Mouse (Mus musculus): ENCODE measurements at regions not wholly inside any gene's neighbourhood (a gene's known extent, or its start where the extent isn't known, plus 50 kb on each side); places are given as distances from the start of the nearest gene placed in this dataset.

GRCm38 (mm10) chr7:117258557-117258956 is 122.2 kb upstream of the Xylt1 start:
- intact Hi-C loops (cut with DNase I), result loop anchor here (5.0 kb wide), 1 partner anchor 114 kb away; no protein-coding TSS in a partner anchor

DNA sequence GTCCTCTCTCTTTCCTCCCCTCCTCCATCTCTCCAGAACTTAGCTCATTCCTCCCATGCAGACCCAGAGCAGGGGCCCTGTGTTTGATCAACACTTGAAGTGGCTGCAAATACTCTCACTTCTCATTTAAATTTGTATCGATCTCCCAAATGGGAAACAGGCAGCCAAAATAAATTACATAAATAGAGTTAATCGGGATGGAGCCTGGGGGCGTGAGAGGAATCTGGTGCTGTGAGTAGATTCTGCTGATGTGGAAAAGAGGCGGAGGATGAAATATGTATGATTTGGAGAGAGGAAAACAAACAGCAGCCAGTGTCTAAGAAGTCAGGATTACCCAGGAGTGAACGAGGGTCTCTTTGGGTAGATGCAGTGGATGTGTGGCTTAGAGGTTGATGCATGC is 121.6 kb upstream of the Xylt1 start:
- intact Hi-C loops (cut with DNase I), result loop anchor here (5.0 kb wide), 1 partner anchor 113 kb away; no protein-coding TSS in a partner anchor

DNA sequence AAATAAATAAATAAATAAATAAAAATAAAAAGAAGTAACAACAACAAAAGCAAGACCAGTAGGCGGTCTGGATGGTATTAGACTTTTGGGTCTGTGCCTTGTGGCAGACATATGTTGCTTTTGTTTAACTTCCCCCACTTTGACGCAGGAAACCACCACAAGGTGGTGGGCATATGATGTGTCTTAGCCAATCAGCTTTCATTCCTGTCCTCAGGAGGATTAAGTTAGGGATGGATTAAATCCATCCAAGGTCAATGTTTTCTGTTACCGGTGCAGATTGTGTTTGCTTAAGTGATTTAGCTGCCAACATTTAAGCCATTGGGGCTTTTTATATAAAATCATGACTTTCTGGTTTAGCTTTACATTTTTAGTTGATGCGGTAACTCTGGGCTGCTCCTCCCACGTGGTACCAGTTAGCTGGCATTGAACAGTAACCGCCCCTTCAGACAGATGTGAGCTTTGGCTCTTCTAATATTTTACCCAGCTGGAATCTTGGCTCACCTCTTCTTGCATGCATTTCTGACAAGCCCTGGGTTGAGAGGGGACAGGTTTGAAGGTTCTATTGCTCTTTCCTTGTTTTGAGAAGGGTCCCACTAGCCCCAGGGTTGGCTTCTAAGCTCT is 121.0 kb upstream of the Xylt1 start:
- intact Hi-C loops (cut with DNase I), result loop anchor here (5.0 kb wide), 1 partner anchor 113 kb away; no protein-coding TSS in a partner anchor

DNA sequence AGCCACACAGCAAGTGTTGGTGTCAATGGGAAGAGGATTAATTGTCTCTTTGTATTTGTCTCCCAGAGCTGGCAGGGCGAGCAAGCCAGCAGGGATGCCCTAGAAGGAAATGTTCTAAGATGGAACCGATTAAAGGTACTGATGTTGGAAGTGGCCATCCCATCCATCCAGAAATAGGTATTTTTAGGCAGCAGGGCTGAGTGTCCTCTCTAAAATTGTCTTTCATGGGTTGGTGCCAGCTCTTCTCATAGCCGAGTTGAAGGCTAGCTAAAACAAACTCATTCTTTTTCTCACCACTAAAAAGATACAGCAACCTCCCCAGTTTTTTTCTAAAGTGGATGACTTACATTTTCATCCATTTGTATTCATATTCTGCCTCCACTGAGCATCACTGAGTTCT is 120.2 kb upstream of the Xylt1 start:
- intact Hi-C loops (cut with DNase I), result no loop called here

- intact Hi-C loops (cut with DNase I), result no loop called here
Observed at GRCm38 (mm10) chr7:117263126-117263525, 117.7 kb upstream of the Xylt1 start.

GRCm38 (mm10) chr7:117264341-117264740 is 116.4 kb upstream of the Xylt1 start:
- intact Hi-C loops (cut with DNase I), result no loop called here

DNA sequence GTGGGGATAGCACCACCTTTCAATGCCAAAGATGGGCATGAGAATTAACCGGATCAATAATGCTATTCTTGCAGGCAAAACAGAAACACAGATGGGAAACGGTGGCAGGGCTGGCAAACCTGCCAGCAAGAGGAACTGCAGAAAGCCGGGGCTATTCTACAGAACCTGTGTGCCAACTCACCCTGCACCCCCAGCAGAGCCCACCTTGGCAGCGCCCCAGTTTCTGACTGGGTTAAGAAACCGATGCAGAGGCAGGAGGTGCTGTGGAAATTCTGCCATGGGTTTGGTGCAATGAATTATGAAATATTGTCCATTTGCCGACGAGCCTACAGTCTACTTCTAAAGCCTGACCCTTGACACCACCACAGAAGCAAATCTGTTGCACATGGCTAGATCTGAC is 112.7 kb upstream of the Xylt1 start:
- intact Hi-C loops (cut with DNase I), result no loop called here

DNA sequence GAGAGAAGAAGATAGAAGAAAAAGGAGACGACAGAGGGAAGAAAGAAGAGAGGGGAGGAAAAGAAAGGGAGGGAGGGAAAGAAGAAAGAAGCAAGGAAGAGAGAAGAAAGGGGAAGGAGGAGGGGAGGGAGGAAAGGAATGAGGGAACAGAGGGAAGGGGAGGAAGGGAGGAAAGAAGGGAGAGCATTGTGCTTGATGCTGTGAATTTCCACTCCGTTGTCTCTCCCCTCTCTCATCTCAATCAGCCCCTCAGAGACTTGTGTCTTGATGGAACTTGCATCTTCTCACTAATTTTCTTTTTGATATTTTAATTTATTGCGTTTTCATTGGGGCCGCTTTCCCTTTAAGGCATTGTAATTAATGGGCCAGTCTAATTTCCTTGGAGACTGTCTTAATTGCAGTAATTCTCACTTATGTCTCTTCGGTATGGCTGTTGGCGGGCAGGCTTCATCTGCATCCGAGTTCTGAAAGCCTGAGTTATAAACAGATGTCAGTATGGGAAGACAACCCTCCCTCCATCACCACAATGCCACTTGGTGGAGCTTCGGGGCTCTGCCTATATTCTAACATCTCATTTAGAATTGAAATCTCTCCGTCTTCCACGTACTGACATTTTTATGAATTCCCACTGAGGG is 111.4 kb upstream of the Xylt1 start:
- intact Hi-C loops (cut with DNase I), result no loop called here

DNA sequence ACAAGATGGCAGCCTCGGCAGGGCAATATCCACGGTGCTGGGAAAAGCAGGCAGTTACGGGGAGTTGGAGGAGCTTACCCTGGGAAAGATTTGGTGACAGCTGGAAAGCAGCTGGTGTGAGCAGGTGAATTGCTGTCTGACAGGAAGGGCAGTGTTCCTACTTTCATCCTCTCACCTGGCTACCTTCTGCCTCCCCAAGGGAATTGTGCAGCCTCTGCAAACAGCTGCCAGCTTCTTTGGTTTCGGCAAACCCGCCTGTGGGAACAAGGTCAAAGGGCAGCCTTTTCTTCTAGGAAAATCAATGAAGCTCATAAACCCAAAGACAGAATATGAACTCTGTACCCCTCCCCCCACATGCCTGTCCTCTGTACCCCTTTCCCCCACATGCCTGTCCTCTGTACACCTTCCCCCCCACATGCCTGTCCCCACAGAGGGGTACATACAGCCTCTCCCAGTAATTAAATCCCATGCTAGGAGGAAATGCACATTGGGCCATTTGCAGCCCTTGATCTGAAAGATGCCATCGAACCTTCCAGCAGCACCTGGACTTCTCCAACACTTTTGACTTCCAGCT is 102.3 kb upstream of the Xylt1 start:
- intact Hi-C loops (cut with DNase I), result no loop called here

GRCm38 (mm10) chr7:117282194-117282593 is 98.6 kb upstream of the Xylt1 start:
- intact Hi-C loops (cut with DNase I), result no loop called here

DNA sequence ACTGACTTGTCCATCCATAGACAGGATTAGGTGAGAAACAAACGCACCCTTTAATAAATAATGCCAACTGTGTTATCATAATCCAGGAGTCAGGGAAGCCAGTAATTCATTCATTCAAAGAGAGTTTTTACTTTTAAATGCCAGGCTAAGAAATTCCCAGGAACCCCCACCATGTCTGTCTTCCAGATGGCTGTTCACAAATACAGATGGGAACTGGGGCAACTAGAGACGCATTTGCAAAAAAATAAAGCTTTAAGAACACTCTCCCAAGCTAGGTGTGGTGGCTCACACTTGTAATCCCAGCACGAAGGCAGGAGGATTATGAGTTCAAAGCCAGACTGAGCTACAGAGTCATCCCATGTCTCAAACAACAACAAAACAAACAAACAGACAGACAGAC is 95.6 kb upstream of the Xylt1 start:
- intact Hi-C loops (cut with DNase I), result no loop called here

- intact Hi-C loops (cut with DNase I), result no loop called here
Observed at GRCm38 (mm10) chr7:117285985-117286384, 94.8 kb upstream of the Xylt1 start.

- intact Hi-C loops (cut with DNase I), result no loop called here
Observed at GRCm38 (mm10) chr7:117303705-117304104, 77.1 kb upstream of the Xylt1 start.

- intact Hi-C loops (cut with DNase I), result no loop called here
Observed at GRCm38 (mm10) chr7:117310586-117311200, 70.1 kb upstream of the Xylt1 start.

- intact Hi-C loops (cut with DNase I), result no loop called here
Observed at GRCm38 (mm10) chr7:117311316-117311715, 69.5 kb upstream of the Xylt1 start.

- intact Hi-C loops (cut with DNase I), result no loop called here
Observed at GRCm38 (mm10) chr7:117316126-117316805, 64.5 kb upstream of the Xylt1 start.

GRCm38 (mm10) chr7:117317362-117317761 is 63.4 kb upstream of the Xylt1 start:
- intact Hi-C loops (cut with DNase I), result no loop called here

- intact Hi-C loops (cut with DNase I), result no loop called here
Observed at GRCm38 (mm10) chr7:117320552-117320951, 60.2 kb upstream of the Xylt1 start.
